Mouse (Mus musculus): ENCODE measurements around the gene Siah1a. TPM values are rescaled to one million over a fixed set of nuclear protein-coding genes. Genes with fewer than 3 reads are reported as not detected.

Gene Siah1a
- polyA plus RNA-seq, 1 experiment from 2014 or later, result 41.6 TPM

- Histone ChIP-seq H3K4me3 (no peak overlapping the region), H3K27ac (no peak overlapping the region), H3K4me1 (no peaks in the 10 kb centered on the region), H3K4me2 (no peak overlapping the region), H3K27me3 (no peaks in the 10 kb centered on the region), H3K9ac (no peak overlapping the region), H3K9me3 (no peaks in the 10 kb centered on the region), H3K36me3 (peaks cover 5% of the 10 kb centered on the region; the same call in 1 of the 2 replicates)
- WGBS, result 92% methylated on average over 2 of the region's 2 CpGs
- no peak for ATAC-seq (ENCODE audit: insufficient number of reproducible peaks, low FRiP score, low TSS enrichment, low read depth)
Observed at GRCm38 (mm10) chr8:86695703-86696102, 50.0 kb downstream of the Siah1a start.

GRCm38 (mm10) chr8:86694011-86694410 is 51.7 kb downstream of the Siah1a start:
- Histone ChIP-seq H3K36me3 (peaks cover 6% of the 10 kb centered on the region; the same call in 1 of the 2 replicates), H3K4me2 (no peak overlapping the region), H3K27me3 (no peaks in the 10 kb centered on the region), H3K9ac (no peak overlapping the region), H3K4me3 (no peak overlapping the region), H3K9me3 (no peaks in the 10 kb centered on the region), H3K4me1 (no peaks in the 10 kb centered on the region), H3K27ac (no peak overlapping the region)
- no peak for ATAC-seq (ENCODE audit: insufficient number of reproducible peaks, low FRiP score, low TSS enrichment, low read depth)
- 86% methylated on average over 1 of the region's 1 CpGs for WGBS

GRCm38 (mm10) chr8:86692107-86692506 is 53.6 kb downstream of the Siah1a start:
- H3K4me1 ChIP-seq, result no peaks in the 10 kb centered on the region
- 90% methylated on average over 1 of the region's 1 CpGs for WGBS

GRCm38 (mm10) chr8:86686629-86687028 is 59.1 kb downstream of the Siah1a start:
- no peaks in the 10 kb centered on the region for H3K9me3 ChIP-seq
- no peak overlapping the region for H3K27ac ChIP-seq
- 77% methylated on average over 3 of the region's 3 CpGs for WGBS
- H3K4me2 ChIP-seq, result no peak overlapping the region
- ATAC-seq (ENCODE audit: insufficient number of reproducible peaks, low FRiP score, low TSS enrichment, low read depth), result no peak
- H3K27me3 ChIP-seq, result no peaks in the 10 kb centered on the region
- no peaks in the 10 kb centered on the region for H3K4me1 ChIP-seq
- peaks cover 4% of the 10 kb centered on the region; the same call in 1 of the 2 replicates for H3K36me3 ChIP-seq
- H3K4me3 ChIP-seq, result no peak overlapping the region
- H3K9ac ChIP-seq, result no peak overlapping the region

More at GRCm38 (mm10) chr8:86692107-86692506, 53.6 kb downstream of the Siah1a start:
- Histone ChIP-seq H3K27me3 (no peaks in the 10 kb centered on the region), H3K27ac (no peak overlapping the region), H3K4me2 (no peak overlapping the region), H3K4me3 (no peak overlapping the region), H3K36me3 (peaks cover 9% of the 10 kb centered on the region; the same call in 1 of the 2 replicates), H3K9me3 (no peaks in the 10 kb centered on the region), H3K9ac (no peak overlapping the region)
- ATAC-seq (ENCODE audit: insufficient number of reproducible peaks, low FRiP score, low TSS enrichment, low read depth), result no peak

Other genes with a start within 250 kb of the Siah1a start
- gene Abcc12, start 165.2 kb downstream of the Siah1a start, polyA plus RNA-seq (2015; fragmentation: Nextera tagmentation; extraction: Ambion mirVana), result 0.19 and 0.20 TPM in 2 replicates
- gene Lonp2, start 121.9 kb downstream of the Siah1a start, polyA plus RNA-seq (2015; fragmentation: Nextera tagmentation; extraction: Ambion mirVana), result 53.3 and 56.3 TPM in 2 replicates
- 4.0 and 4.4 TPM in 2 replicates for gene Gm10638, start 235 bp downstream of the Siah1a start, polyA plus RNA-seq (2015; fragmentation: Nextera tagmentation; extraction: Ambion mirVana)
- 7.9 and 9.5 TPM in 2 replicates for gene N4bp1, start 139.3 kb upstream of the Siah1a start, polyA plus RNA-seq (2015; fragmentation: Nextera tagmentation; extraction: Ambion mirVana)